Mouse (Mus musculus): Measurements from ENCODE around the gene Cpeb1.

DNA sequence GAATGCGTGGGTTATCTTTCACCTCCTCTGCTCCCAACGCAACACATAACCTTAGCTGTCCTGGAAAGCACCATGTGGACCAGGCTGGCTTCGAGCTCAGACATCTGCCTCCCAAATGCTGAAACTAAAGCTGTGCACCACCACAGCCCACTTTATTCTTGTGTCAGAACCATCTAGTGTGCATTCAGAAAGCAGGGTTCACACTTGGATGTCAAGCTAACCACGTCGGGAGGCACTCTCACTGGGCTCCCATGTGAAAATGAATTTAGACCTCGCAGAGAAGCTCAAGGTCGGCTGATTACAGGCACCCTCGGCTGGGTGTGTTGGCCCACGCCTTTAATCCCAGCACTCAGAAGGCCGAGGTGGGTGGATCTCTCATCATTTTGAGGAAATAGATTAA lies 111.4 kb downstream of the Cpeb1 start:
- TF ChIP-seq CTCF (IDR thresholded peaks at IDR 0.05; ENCODE audit: low read depth), result no peak
- no peak for TF ChIP-seq EP300 (IDR thresholded peaks at IDR 0.05; ENCODE audit: low read depth)

All from liver, embryonic 14.5 days (tissue).